Mouse (Mus musculus) cerebellum, adult 2 months (tissue): ENCODE data around the gene Mios. TPM values are rescaled to one million over a fixed set of nuclear protein-coding genes. Genes with fewer than 3 reads are reported as not detected.

ENCODE experiments used
- DNase-seq, 2 experiments: peaks; one replicate each; pipeline ENCODE4 v3.0.0; 2021
- H3K27ac ChIP-seq: fragments of 200-500 bp; 2 replicates; pipeline ENCODE4 v1.5.1; 2012; ENCODE audit warnings: low read length, control low read depth, inconsistent platforms; ENCODE audit not compliant: insufficient read depth
- H3K27me3 ChIP-seq: fragments of 200-500 bp; 2 replicates; pipeline ENCODE4 v1.6.1; 2012; ENCODE audit warnings: inconsistent platforms, mild to moderate bottlenecking, low read length, moderate library complexity; ENCODE audit not compliant: control insufficient read depth, insufficient read depth
- H3K4me1 ChIP-seq: fragments of 200-500 bp; 2 replicates; pipeline ENCODE4 v1.6.1; 2011; ENCODE audit warnings: low read length; ENCODE audit not compliant: control insufficient read depth, insufficient read depth
- H3K4me3 ChIP-seq: fragments of 200-500 bp; replicated peaks from 2 replicates; pipeline ENCODE3; 2011; ENCODE audit warnings: mild to moderate bottlenecking, low read depth, low read length, control low read depth; ENCODE audit not compliant: insufficient read depth
- CTCF ChIP-seq: fragments of 200-500 bp; IDR thresholded peaks from 2 replicates; pipeline ENCODE4 v1.5.1; 2011; ENCODE audit warnings: low read depth, mild to moderate bottlenecking, control low read depth, low read length, moderate library complexity, borderline replicate concordance; ENCODE audit not compliant: insufficient read depth
- POLR2A ChIP-seq: fragments of 200-500 bp; IDR thresholded peaks from 2 replicates; pipeline ENCODE4 v1.6.1; 2011; ENCODE audit warnings: low read length, control low read depth, borderline replicate concordance; ENCODE audit not compliant: insufficient read depth
- WGBS: fragments of 180-500 bp; shearing (Covaris S2); methylation state at CpG from one replicate; pipeline ENCODE4 v1.1.7; 2018; 5-methylcytosine and 5-hydroxymethylcytosine counted together
- polyA plus RNA-seq: library from polyadenylated mRNA; depleted of rRNA; stranded (reverse); fragments of >200 nt; gene quantifications from 2 replicates; pipeline ENCODE4 v1.2.3, GENCODE M21; 2012

The Mios gene
- polyA plus RNA-seq, 1 experiment = 9.9 TPM

DNA sequence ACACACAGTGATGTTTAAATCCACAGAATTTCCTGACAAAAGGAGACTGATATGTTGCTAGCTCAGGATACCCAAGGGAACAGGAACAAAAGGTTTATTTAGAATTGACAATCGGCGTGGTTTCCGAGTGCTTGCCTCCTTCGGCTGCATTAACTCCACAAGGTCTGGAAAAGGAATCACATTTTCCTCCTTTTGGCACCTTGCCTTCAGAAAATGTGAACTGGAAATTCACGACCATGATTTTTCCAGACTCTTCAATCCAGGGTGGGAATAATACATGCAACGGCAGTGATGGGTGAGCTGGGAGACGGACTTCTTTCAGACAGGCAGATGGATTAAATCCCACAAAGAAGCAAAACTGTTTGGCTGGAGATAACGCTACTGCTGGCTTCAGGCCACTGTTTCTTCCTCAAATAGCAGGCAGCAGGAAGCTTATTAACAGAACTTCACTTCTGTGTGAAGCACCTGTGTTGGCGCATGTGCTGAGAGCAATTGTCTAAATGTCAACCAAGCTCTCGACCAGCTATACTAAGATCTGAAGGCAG is 30.6 kb upstream of the Mios start:
- Histone ChIP-seq H3K4me3 (peak overlapping the region; percentile 8), H3K4me1 (peaks cover 6% of the 10 kb centered on the region; the same call in 1 of the 2 replicates), H3K27ac (no peak overlapping the region), H3K27me3 (no peaks in the 10 kb centered on the region)
- peak; percentile 58 to 71 for DNase-seq
- no peak for TF ChIP-seq CTCF
- TF ChIP-seq POLR2A = no peak
- WGBS = 3% methylated on average over 10 of the region's 10 CpGs

DNA sequence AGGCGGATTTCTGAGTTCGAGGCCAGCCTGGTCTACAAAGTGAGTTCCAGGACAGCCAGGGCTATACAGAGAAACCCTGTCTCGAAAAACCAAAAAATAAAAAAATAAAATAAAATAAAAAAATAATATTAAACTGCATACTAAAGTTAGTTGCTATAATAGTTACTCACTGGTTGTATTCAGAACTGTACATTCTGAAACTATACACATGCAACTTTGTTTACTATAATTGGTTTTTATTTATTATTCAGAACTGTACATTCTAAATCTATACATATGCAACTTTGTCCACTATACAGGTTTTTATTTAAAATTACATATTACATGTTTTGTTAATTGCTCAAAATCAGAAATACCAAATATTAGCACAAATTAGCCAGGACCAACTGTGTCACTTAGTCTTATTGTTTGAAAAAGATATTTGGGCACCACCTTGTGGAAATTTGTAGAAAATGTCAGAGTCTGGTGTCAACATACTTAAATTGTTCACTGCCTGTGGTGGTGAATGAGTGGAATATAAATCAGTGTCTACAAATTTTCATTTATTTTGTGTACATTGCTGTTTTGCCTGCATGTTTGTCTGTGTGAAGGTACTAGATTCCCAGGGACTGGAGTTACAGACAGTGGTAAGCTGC is 20.3 kb upstream of the Mios start:
- WGBS = 94% methylated on average over 3 of the region's 3 CpGs
- no peak overlapping the region for H3K4me3 ChIP-seq
- TF ChIP-seq CTCF (peak; percentile 26; the same call in 1 of the 2 replicates), POLR2A (no peak)
- no peak overlapping the region for H3K27ac ChIP-seq
- no peaks in the 10 kb centered on the region for H3K4me1 ChIP-seq
- peak in 1 of 2 experiments; percentile 36 for DNase-seq
- H3K27me3 ChIP-seq = no peaks in the 10 kb centered on the region

DNA sequence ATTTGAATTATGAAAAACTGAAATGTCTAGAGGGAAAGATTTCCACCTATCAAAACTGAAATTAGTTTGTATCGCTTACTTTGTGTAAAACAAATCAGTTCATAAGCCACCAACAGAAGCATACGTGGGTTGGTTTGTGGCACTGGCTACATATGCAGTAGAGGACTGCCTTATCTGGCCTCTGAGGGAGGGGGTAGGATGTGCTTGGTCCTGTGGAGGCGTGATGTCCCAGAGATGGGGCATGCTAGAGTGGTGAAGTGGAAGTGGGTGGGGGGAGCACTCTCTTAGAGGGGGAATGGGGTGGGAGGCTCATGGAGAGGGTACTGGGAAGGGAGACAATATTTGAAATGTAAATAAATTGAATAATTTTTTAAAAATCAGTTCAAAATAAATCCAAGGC is 19.1 kb upstream of the Mios start:
- 77% methylated on average over 3 of the region's 3 CpGs for whole genome bisulfite sequencing
- Histone ChIP-seq H3K4me3 (no peak overlapping the region), H3K4me1 (no peaks in the 10 kb centered on the region), H3K27me3 (no peaks in the 10 kb centered on the region), H3K27ac (no peak overlapping the region)
- TF ChIP-seq POLR2A = no peak
- TF ChIP-seq CTCF = no peak
- no peak for DNase-seq

DNA sequence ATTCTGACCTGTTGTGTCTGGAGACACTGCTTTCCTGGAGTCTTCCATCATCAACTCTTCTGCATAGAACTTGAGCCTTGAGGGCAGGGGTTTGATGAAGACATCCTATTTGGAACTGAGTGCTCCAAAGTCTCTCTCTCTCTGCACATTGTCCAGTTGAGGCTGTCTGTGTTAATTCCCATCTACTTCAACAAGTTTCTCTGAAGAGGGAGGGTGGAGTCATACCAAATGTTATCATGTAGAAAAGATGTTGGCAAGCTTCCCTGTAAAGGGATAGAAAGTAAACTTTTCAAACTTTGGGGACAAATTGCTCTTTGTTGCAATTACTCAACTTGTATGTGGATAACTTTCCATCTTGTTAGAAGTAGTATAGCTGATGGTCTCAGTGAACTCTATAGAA is 16.5 kb upstream of the Mios start, which contains the start of gene Col28a1:
Gene Col28a1 (minus strand): TSS at position 101 of the 400 bp plus-strand sequence.
- Histone ChIP-seq H3K27me3 (no peaks in the 10 kb centered on the region), H3K4me3 (no peak within 1 kb of the TSS), H3K27ac (no peak within 1 kb of the TSS), H3K4me1 (no peaks in the 10 kb centered on the region)
- no peak for TF ChIP-seq CTCF
- TF ChIP-seq POLR2A = no peak
- no peak for DNase-seq

DNA sequence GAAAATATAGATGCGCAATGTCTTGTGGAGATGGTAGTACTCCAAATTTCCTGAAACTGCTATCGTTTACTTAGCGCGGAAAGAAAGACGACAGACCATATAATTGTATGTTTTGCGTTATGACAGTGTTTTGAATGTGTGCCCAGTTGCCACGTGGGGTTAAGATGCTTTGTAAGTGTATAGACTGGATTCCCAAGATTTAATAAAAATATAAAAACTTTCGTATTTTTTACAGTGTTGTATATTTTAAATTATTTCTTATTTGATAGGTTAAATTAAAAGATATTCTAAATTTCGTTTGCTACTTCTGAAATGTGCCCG is 804 bp downstream of the Mios start:
- Histone ChIP-seq H3K4me1 (no peaks in the 10 kb centered on the region), H3K27ac (no peak overlapping the region; the same call in 1 of the 2 replicates), H3K27me3 (no peaks in the 10 kb centered on the region), H3K4me3 (peak overlapping the region; percentile 75)
- no peak for TF ChIP-seq CTCF
- TF ChIP-seq POLR2A = no peak
- no peak for DNase-seq
- 9% methylated on average over 10 of the region's 10 CpGs for WGBS

DNA sequence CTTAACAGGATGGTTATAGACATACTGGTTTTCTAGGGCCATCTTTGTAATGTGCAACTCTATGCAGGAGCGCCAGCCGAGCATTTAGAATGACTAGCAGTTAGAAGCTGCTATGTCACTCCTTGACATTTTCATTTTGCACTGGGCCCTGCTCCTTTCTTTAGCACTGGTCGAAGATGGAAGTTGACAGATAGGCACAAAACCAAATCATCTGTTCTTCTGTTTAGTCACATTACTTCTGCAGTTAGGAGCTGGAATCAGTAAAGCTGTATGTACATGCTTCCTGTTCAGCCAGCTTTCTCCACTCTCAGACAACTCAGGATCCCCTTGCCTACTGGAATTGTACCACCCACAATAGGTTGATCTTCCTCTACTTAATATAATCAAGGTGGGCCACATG is 1.6 kb downstream of the Mios start:
- no peak for TF ChIP-seq CTCF
- TF ChIP-seq POLR2A = no peak
- Histone ChIP-seq H3K4me1 (no peaks in the 10 kb centered on the region), H3K27ac (no peak overlapping the region), H3K27me3 (no peaks in the 10 kb centered on the region), H3K4me3 (no peak overlapping the region)
- WGBS = 79% methylated on average over 3 of the region's 3 CpGs
- peak in 1 of 2 experiments; percentile 6 for DNase-seq

DNA sequence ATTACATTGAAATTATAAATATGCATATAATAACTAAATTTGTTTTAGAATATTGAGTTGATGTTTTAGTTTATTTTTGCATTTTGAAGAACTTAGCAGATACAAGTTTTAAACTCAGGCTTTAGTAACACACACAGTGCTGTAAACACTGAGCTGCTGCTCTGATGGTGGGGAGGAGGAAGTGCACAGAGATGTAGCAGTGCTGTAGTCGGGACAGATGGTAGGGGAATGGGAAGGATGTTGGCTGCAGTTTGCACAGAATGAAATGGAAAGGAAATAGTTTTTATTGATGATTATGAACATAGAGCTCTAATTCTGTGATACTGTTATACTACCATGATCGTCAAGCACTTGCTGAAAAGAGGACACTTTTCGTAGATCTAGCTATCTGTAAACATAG is 18.0 kb downstream of the Mios start:
- TF ChIP-seq POLR2A = no peak
- TF ChIP-seq CTCF = no peak
- Histone ChIP-seq H3K27ac (no peak overlapping the region), H3K27me3 (no peaks in the 10 kb centered on the region), H3K4me1 (no peaks in the 10 kb centered on the region), H3K4me3 (no peak overlapping the region)
- WGBS = 81% methylated on average over 3 of the region's 3 CpGs
- no peak for DNase-seq

DNA sequence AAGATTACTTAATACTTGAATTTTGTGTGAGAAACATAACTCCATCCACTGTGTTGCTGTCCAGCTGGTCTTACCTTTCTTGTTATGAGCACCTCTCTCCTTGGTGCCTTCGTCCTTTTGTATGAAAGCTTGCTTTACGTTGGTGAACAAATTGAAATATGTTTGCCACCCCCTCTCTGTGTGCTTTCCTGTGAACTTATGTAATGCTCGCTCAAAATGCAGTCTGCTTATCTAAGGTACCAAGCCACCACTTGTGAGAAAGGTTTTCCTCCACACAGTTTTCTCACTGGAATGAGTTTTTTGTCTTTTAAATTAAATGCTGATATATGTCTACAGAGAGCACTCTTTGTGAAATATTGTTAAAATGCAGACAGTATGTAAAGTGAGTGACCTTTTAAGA is 19.6 kb downstream of the Mios start:
- no peak for TF ChIP-seq CTCF
- no peak for TF ChIP-seq POLR2A
- WGBS = 95% methylated on average over 3 of the region's 3 CpGs
- DNase-seq = no peak
- no peaks in the 10 kb centered on the region for H3K27me3 ChIP-seq
- no peak overlapping the region for H3K27ac ChIP-seq
- no peaks in the 10 kb centered on the region for H3K4me1 ChIP-seq
- H3K4me3 ChIP-seq = no peak overlapping the region
